Mouse (Mus musculus): ENCODE results near the gene Slc4a1. TPM values are rescaled to one million over a fixed set of nuclear protein-coding genes. Genes with fewer than 3 reads are reported as not detected.

Gene Slc4a1
- polyA plus RNA-seq, 1 experiment = 0.48 TPM

GRCm38 (mm10) chr11:102323516-102323915 is 42.5 kb downstream of the Slc4a1 start:
- Histone ChIP-seq H3K9me3 (replicated peaks; ENCODE audit: control insufficient read depth, insufficient read depth, low read length, poor library complexity, severe bottlenecking) (no peaks in the 10 kb centered on the region), H3K27ac (ENCODE audit: insufficient read depth, low read length) (no peak overlapping the region), H3K4me3 (ENCODE audit: low read depth, low read length) (no peak overlapping the region), H3K27me3 (ENCODE audit: control insufficient read depth, insufficient read depth, low read length, poor library complexity, severe bottlenecking) (no peaks in the 10 kb centered on the region), H3K4me1 (ENCODE audit: control insufficient read depth, insufficient read depth, low read length) (peaks cover 5% of the 10 kb centered on the region), H3K9ac (ENCODE audit: low read depth, poor library complexity, severe bottlenecking) (no peak overlapping the region), H3K36me3 (ENCODE audit: control insufficient read depth, insufficient read depth, low read length, poor library complexity, severe bottlenecking) (no peaks in the 10 kb centered on the region)
- no peak for TF ChIP-seq POLR2A (IDR thresholded peaks at IDR 0.05; ENCODE audit: insufficient read depth, low read length)
- no peak for TF ChIP-seq EP300 (IDR thresholded peaks at IDR 0.05; ENCODE audit: insufficient read depth, low read depth, low read length)
- TF ChIP-seq CTCF (IDR thresholded peaks at IDR 0.05; ENCODE audit: low read depth, low read length) = no peak

- no peaks in the 10 kb centered on the region for H3K36me3 ChIP-seq (ENCODE audit: control insufficient read depth, insufficient read depth, low read length, poor library complexity, severe bottlenecking)
- H3K9me3 ChIP-seq (replicated peaks; ENCODE audit: control insufficient read depth, insufficient read depth, low read length, poor library complexity, severe bottlenecking) = no peaks in the 10 kb centered on the region
- H3K27me3 ChIP-seq (ENCODE audit: control insufficient read depth, insufficient read depth, low read length, poor library complexity, severe bottlenecking) = no peaks in the 10 kb centered on the region
- no peak for TF ChIP-seq CTCF (IDR thresholded peaks at IDR 0.05; ENCODE audit: low read depth, low read length)
- TF ChIP-seq EP300 (IDR thresholded peaks at IDR 0.05; ENCODE audit: insufficient read depth, low read depth, low read length) = no peak
- TF ChIP-seq POLR2A (IDR thresholded peaks at IDR 0.05; ENCODE audit: insufficient read depth, low read length) = no peak
- H3K9ac ChIP-seq (ENCODE audit: low read depth, poor library complexity, severe bottlenecking) = no peak overlapping the region
- H3K27ac ChIP-seq (ENCODE audit: insufficient read depth, low read length) = no peak overlapping the region
- no peak overlapping the region for H3K4me3 ChIP-seq (ENCODE audit: low read depth, low read length)
- peaks cover 2% of the 10 kb centered on the region for H3K4me1 ChIP-seq (ENCODE audit: control insufficient read depth, insufficient read depth, low read length)
Observed at GRCm38 (mm10) chr11:102321931-102322330, 44.1 kb downstream of the Slc4a1 start.

GRCm38 (mm10) chr11:102320686-102321005 is 45.4 kb downstream of the Slc4a1 start:
- Histone ChIP-seq H3K9ac (ENCODE audit: low read depth, poor library complexity, severe bottlenecking) (peak overlapping the region; percentile 100), H3K27ac (ENCODE audit: insufficient read depth, low read length) (peak overlapping the region; percentile 73)
- TF ChIP-seq CTCF (IDR thresholded peaks at IDR 0.05; ENCODE audit: low read depth, low read length) = no peak
- TF ChIP-seq EP300 (IDR thresholded peaks at IDR 0.05; ENCODE audit: insufficient read depth, low read depth, low read length) = no peak
- TF ChIP-seq POLR2A (IDR thresholded peaks at IDR 0.05; ENCODE audit: insufficient read depth, low read length) = no peak

GRCm38 (mm10) chr11:102319941-102320685 is 45.9 kb downstream of the Slc4a1 start:
- H3K36me3 ChIP-seq (ENCODE audit: control insufficient read depth, insufficient read depth, low read length, poor library complexity, severe bottlenecking) = no peaks in the 10 kb centered on the region
- H3K4me1 ChIP-seq (ENCODE audit: control insufficient read depth, insufficient read depth, low read length) = peaks cover 2% of the 10 kb centered on the region
- peak overlapping the region; percentile 100 for H3K9ac ChIP-seq (ENCODE audit: low read depth, poor library complexity, severe bottlenecking)

More at GRCm38 (mm10) chr11:102320686-102321005, 45.4 kb downstream of the Slc4a1 start:
- H3K36me3 ChIP-seq (ENCODE audit: control insufficient read depth, insufficient read depth, low read length, poor library complexity, severe bottlenecking) = no peaks in the 10 kb centered on the region
- peaks cover 2% of the 10 kb centered on the region for H3K4me1 ChIP-seq (ENCODE audit: control insufficient read depth, insufficient read depth, low read length)
- H3K4me3 ChIP-seq (ENCODE audit: low read depth, low read length) = peak overlapping the region; percentile 90
- no peaks in the 10 kb centered on the region for H3K27me3 ChIP-seq (ENCODE audit: control insufficient read depth, insufficient read depth, low read length, poor library complexity, severe bottlenecking)
- H3K9me3 ChIP-seq (replicated peaks; ENCODE audit: control insufficient read depth, insufficient read depth, low read length, poor library complexity, severe bottlenecking) = no peaks in the 10 kb centered on the region

GRCm38 (mm10) chr11:102319410-102319792 is 46.6 kb downstream of the Slc4a1 start, which contains the start of gene Ubtf:
TSS of gene Ubtf (minus strand) at chr11:102319742.
- no peaks in the 10 kb centered on the region for H3K9me3 ChIP-seq (replicated peaks; ENCODE audit: control insufficient read depth, insufficient read depth, low read length, poor library complexity, severe bottlenecking)
- TF ChIP-seq EP300 (IDR thresholded peaks at IDR 0.05; ENCODE audit: insufficient read depth, low read depth, low read length) (no peak), POLR2A (IDR thresholded peaks at IDR 0.05; ENCODE audit: insufficient read depth, low read length) (no peak), CTCF (IDR thresholded peaks at IDR 0.05; ENCODE audit: low read depth, low read length) (no peak)

More at GRCm38 (mm10) chr11:102319941-102320685, 45.9 kb downstream of the Slc4a1 start:
- Histone ChIP-seq H3K27ac (ENCODE audit: insufficient read depth, low read length) (peak overlapping the region; percentile 83), H3K27me3 (ENCODE audit: control insufficient read depth, insufficient read depth, low read length, poor library complexity, severe bottlenecking) (no peaks in the 10 kb centered on the region), H3K4me3 (ENCODE audit: low read depth, low read length) (peak overlapping the region; percentile 90), H3K9me3 (replicated peaks; ENCODE audit: control insufficient read depth, insufficient read depth, low read length, poor library complexity, severe bottlenecking) (no peaks in the 10 kb centered on the region)
- TF ChIP-seq CTCF (IDR thresholded peaks at IDR 0.05; ENCODE audit: low read depth, low read length) (no peak), POLR2A (IDR thresholded peaks at IDR 0.05; ENCODE audit: insufficient read depth, low read length) (peak; percentile 79), EP300 (IDR thresholded peaks at IDR 0.05; ENCODE audit: insufficient read depth, low read depth, low read length) (no peak)

More at GRCm38 (mm10) chr11:102319410-102319792, 46.6 kb downstream of the Slc4a1 start, which contains the start of gene Ubtf:
- peak within 1 kb of the TSS; percentile 100 for H3K9ac ChIP-seq (ENCODE audit: low read depth, poor library complexity, severe bottlenecking)
- H3K27ac ChIP-seq (ENCODE audit: insufficient read depth, low read length) = peak within 1 kb of the TSS; percentile 83
- peaks cover 5% of the 10 kb centered on the region for H3K36me3 ChIP-seq (ENCODE audit: control insufficient read depth, insufficient read depth, low read length, poor library complexity, severe bottlenecking)
- H3K4me1 ChIP-seq (ENCODE audit: control insufficient read depth, insufficient read depth, low read length) = peaks cover 2% of the 10 kb centered on the region
- H3K4me3 ChIP-seq (ENCODE audit: low read depth, low read length) = peak within 1 kb of the TSS; percentile 90
- no peaks in the 10 kb centered on the region for H3K27me3 ChIP-seq (ENCODE audit: control insufficient read depth, insufficient read depth, low read length, poor library complexity, severe bottlenecking)

Data from ES-Bruce4 (cell line).